Mouse (Mus musculus) ovary, adult 18-20 months (tissue): ENCODE results near the gene Adap1.

Experiments
- DNase-seq: peaks from one replicate; pipeline ENCODE4 v3.0.0; 2022; ENCODE audit warnings: low spot score, mixed read lengths

Gene Adap1

GRCm38 (mm10) chr5:139323260-139323924, 2.0 kb downstream of the Adap1 start:
- DNase-seq, result no peak

- no peak for DNase-seq
Measured at GRCm38 (mm10) chr5:139321331-139321730, 4.1 kb downstream of the Adap1 start.

- DNase-seq, result no peak
Measured at GRCm38 (mm10) chr5:139320424-139320823, 5.0 kb downstream of the Adap1 start.

GRCm38 (mm10) chr5:139317751-139318504, 7.5 kb downstream of the Adap1 start:
- DNase-seq, result no peak

- no peak for DNase-seq
Measured at GRCm38 (mm10) chr5:139316982-139317675, 8.3 kb downstream of the Adap1 start.

GRCm38 (mm10) chr5:139314941-139315642, 10.3 kb downstream of the Adap1 start:
- DNase-seq, result no peak

GRCm38 (mm10) chr5:139313536-139313935, 11.9 kb downstream of the Adap1 start:
- DNase-seq, result no peak

GRCm38 (mm10) chr5:139311822-139312221, 13.6 kb downstream of the Adap1 start:
- DNase-seq, result no peak

GRCm38 (mm10) chr5:139310477-139310876, 14.9 kb downstream of the Adap1 start:
- DNase-seq, result no peak

GRCm38 (mm10) chr5:139309946-139310345, 15.5 kb downstream of the Adap1 start:
- DNase-seq, result no peak

GRCm38 (mm10) chr5:139303646-139304061, 21.8 kb downstream of the Adap1 start:
- DNase-seq, result no peak

GRCm38 (mm10) chr5:139302101-139302500, 23.3 kb downstream of the Adap1 start:
- no peak for DNase-seq

- no peak for DNase-seq
Measured at GRCm38 (mm10) chr5:139297745-139298144, 27.7 kb downstream of the Adap1 start.

- DNase-seq, result no peak
Measured at GRCm38 (mm10) chr5:139297092-139297491, 28.3 kb downstream of the Adap1 start.

GRCm38 (mm10) chr5:139294089-139294488, 31.3 kb downstream of the Adap1 start:
- no peak for DNase-seq

GRCm38 (mm10) chr5:139291811-139292560, 33.4 kb downstream of the Adap1 start:
- DNase-seq, result no peak

- DNase-seq, result no peak
Measured at GRCm38 (mm10) chr5:139290467-139291259, 34.8 kb downstream of the Adap1 start.

GRCm38 (mm10) chr5:139288591-139288990, 36.8 kb downstream of the Adap1 start:
- no peak for DNase-seq

GRCm38 (mm10) chr5:139287787-139288186, 37.6 kb downstream of the Adap1 start:
- no peak for DNase-seq

GRCm38 (mm10) chr5:139287099-139287498, 38.3 kb downstream of the Adap1 start:
- DNase-seq, result no peak
